Mouse (Mus musculus) heart, embryonic 10.5 days (tissue): ENCODE data around the gene Stx17. TPM values are rescaled to one million over a fixed set of nuclear protein-coding genes. Genes with fewer than 3 reads are reported as not detected.
A peak's percentile ranks its signal among the peaks of the same experiment; 100 is the strongest.

Source experiments
- DNase-seq: peaks from one replicate; pipeline ENCODE4 v3.0.0-alpha.2; 2017; ENCODE audit warnings: low spot score
- H3K27ac ChIP-seq: fragments of 300-500 bp; sonication (generic); 2 replicates; pipeline ENCODE4 v1.5.1; 2016; ENCODE audit warnings: mild to moderate bottlenecking
- H3K27me3 ChIP-seq: fragments of 300-500 bp; sonication (generic); 2 replicates; pipeline ENCODE4 v1.6.1; 2016; ENCODE audit warnings: mild to moderate bottlenecking; ENCODE audit not compliant: poor library complexity, insufficient read depth, severe bottlenecking
- H3K36me3 ChIP-seq: fragments of 300-500 bp; sonication (generic); 2 replicates; pipeline ENCODE4 v1.6.1; 2016; ENCODE audit warnings: mild to moderate bottlenecking, moderate library complexity
- H3K4me1 ChIP-seq: fragments of 300-500 bp; sonication (generic); 2 replicates; pipeline ENCODE4 v1.6.1; 2016; ENCODE audit warnings: mild to moderate bottlenecking
- H3K4me3 ChIP-seq: fragments of 300-500 bp; sonication (generic); 2 replicates; pipeline ENCODE4 v1.5.1; 2016; ENCODE audit warnings: mild to moderate bottlenecking, moderate library complexity
- H3K9me3 ChIP-seq: fragments of 300-500 bp; sonication (generic); 2 replicates; pipeline ENCODE4 v1.6.1; 2016; ENCODE audit warnings: mild to moderate bottlenecking, moderate library complexity
- WGBS: fragments of 180-500 bp; shearing (Covaris S2); methylation state at CpG from one replicate; pipeline ENCODE4 v1.1.7; 2016; 5-methylcytosine and 5-hydroxymethylcytosine counted together
- microRNA counts: library from miRNA; unstranded; fragments of <30 nt; microRNA quantifications from one replicate; lab custom pipeline; 2017
- microRNA-seq: library from miRNA; unstranded; fragments of <30 nt; microRNA quantifications from one replicate; pipeline ENCODE4, GENCODE M21; 2017
- polyA plus RNA-seq: library from polyadenylated mRNA; unstranded; fragments of >200 nt; fragmentation: Nextera tagmentation; extraction: Ambion mirVana; gene quantifications from 2 replicates; pipeline ENCODE4 v1.2.1, GENCODE M21; 2016

The Stx17 gene
- polyA plus RNA-seq, 1 experiment from 2014 or later = 20.6 TPM

DNA sequence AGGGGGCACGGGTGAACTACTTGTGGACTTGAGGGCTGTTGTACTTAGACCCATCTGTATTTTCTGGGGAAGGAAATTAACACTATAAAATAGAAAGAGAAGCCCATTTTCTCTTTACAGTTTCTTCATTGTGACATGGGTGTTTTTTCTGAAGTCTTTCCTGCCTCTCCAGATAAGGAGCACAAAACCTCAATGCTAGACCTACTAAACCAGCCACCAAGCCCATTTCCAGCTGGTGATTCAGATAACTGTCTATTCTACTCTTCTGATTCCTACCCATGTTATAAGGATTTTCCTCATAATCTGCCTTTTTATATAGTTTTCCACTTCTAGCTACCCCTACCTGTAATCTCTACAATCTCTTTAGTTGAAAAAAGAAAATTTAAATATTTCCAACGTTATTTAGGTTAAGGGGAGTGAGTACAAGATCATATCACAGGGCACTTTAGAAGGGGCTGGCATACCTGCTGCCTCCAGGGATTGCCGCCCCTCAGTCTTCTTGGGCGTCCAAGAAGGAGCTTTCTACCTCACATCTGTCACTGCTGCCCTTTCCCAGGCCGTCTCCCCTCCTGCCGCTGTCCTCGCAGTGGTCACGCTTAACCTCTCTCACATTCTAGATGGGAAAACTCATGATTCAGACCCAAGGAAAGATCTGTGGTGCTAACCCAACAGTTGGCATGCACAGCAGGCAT is 57.5 kb downstream of the Stx17 start:
- no peak overlapping the region for H3K27ac ChIP-seq
- no peak for DNase-seq
- no peaks in the 10 kb centered on the region for H3K4me1 ChIP-seq
- H3K9me3 ChIP-seq = no peaks in the 10 kb centered on the region
- H3K27me3 ChIP-seq = no peaks in the 10 kb centered on the region
- no peak overlapping the region for H3K4me3 ChIP-seq
- WGBS = 80% methylated on average over 8 of the region's 8 CpGs
- no peaks in the 10 kb centered on the region for H3K36me3 ChIP-seq

DNA sequence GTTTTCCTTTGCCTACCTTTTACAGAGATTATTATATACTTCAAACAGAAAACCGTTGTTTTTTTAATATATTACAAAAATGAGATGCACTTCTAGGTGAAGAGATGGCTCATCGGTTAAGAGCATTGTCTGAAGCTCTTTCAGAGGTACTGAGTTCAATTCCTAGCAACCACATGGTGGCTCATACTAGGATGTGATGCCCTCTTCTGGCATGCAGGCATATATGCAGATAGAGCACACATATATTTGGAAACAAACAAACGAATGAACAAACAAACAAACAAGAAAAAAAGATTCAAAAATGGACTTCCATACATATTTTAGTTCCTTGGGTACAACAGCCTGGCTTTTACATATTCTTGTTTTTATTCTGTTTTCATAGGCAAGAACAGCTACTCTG is 73.2 kb downstream of the Stx17 start:
- Histone ChIP-seq H3K36me3 (peaks cover 31% of the 10 kb centered on the region), H3K27me3 (no peaks in the 10 kb centered on the region), H3K9me3 (no peaks in the 10 kb centered on the region), H3K27ac (no peak overlapping the region), H3K4me1 (no peaks in the 10 kb centered on the region), H3K4me3 (no peak overlapping the region)
- DNase-seq = no peak
- WGBS = 89% methylated on average over 3 of the region's 3 CpGs

DNA sequence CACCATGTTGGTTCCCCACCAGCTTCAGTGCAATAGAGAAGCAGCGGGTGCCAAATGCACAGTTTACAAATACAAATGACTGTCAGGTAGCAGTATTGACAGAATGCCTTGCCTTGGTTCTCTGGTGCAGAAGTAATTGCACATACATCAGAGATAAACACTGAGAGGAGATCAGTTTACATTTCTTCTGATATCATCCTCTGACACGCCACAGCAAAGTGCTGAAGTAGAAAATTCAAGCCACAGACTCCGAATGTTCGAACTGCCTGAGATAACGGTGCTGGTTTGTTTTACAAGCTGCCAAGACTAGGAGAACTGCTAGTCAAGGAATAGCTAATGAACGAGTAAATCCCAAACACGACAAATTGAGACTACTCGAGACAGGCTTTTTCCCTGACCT is 73.7 kb downstream of the Stx17 start:
- Histone ChIP-seq H3K4me3 (no peak overlapping the region), H3K27ac (no peak overlapping the region), H3K36me3 (peaks cover 35% of the 10 kb centered on the region), H3K4me1 (no peaks in the 10 kb centered on the region), H3K9me3 (no peaks in the 10 kb centered on the region), H3K27me3 (no peaks in the 10 kb centered on the region)
- no peak for DNase-seq
- WGBS = 79% methylated on average over 8 of the region's 8 CpGs

DNA sequence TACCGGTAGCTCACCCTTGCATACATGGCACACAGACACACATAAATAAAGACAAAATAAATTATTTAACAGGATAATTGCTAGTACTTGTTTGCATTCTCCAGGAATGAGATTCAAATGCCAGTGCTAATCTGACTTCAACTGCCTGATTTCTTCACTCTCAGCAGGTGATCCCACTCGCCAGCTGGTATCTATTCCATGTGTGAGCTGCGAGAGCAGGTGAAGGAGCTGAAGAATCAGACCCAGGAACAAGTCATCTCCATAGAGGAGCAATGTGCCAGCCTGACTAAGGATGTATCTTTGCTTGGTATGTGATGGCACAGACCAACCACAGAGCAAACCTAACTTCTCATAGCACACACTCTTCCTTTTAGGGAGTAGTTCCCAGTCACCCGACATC is 78.8 kb downstream of the Stx17 start:
- Histone ChIP-seq H3K27ac (no peak overlapping the region), H3K9me3 (no peaks in the 10 kb centered on the region), H3K36me3 (peaks cover 29% of the 10 kb centered on the region), H3K4me3 (no peak overlapping the region), H3K27me3 (no peaks in the 10 kb centered on the region), H3K4me1 (no peaks in the 10 kb centered on the region)
- DNase-seq = no peak
- 89% methylated on average over 4 of the region's 4 CpGs for WGBS

DNA sequence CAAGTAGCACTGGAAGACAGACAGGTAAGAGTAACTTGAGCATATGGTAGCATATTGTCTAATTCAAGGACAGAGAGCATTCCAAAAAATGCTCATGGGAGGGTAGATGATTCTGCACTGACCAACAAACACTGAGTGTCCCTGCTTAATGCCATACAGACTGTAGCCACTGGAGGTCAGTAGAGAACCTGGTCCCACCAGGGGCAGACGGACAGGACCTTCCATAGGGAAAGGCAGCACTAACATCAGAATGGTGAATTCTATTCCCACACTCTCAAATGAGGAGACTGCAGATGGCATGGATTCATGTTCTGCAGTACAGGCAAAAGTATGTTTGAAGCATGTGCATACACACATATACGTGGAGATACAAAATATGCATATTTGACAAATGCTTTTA is 100.5 kb downstream of the Stx17 start:
- H3K36me3 ChIP-seq = no peaks in the 10 kb centered on the region
- H3K4me1 ChIP-seq = no peaks in the 10 kb centered on the region; the same call in 1 of the 2 replicates
- H3K9me3 ChIP-seq = no peaks in the 10 kb centered on the region
- no peak overlapping the region for H3K4me3 ChIP-seq
- WGBS = 24% methylated on average over 2 of the region's 2 CpGs
- no peak overlapping the region for H3K27ac ChIP-seq
- DNase-seq = peak; percentile 78
- H3K27me3 ChIP-seq = no peaks in the 10 kb centered on the region

GRCm38 (mm10) chr4:48225604-48226003 is 100.9 kb downstream of the Stx17 start:
- Histone ChIP-seq H3K4me1 (no peaks in the 10 kb centered on the region; the same call in 1 of the 2 replicates), H3K27me3 (no peaks in the 10 kb centered on the region), H3K9me3 (no peaks in the 10 kb centered on the region), H3K36me3 (no peaks in the 10 kb centered on the region), H3K4me3 (no peak overlapping the region), H3K27ac (no peak overlapping the region)
- 52% methylated on average over 3 of the region's 3 CpGs for WGBS
- no peak for DNase-seq

- no peaks in the 10 kb centered on the region for H3K36me3 ChIP-seq
- 46% methylated on average over 3 of the region's 3 CpGs for WGBS
- no peaks in the 10 kb centered on the region for H3K27me3 ChIP-seq
- no peak overlapping the region for H3K4me3 ChIP-seq
- H3K9me3 ChIP-seq = no peaks in the 10 kb centered on the region
- H3K4me1 ChIP-seq = no peaks in the 10 kb centered on the region
- no peak for DNase-seq
- H3K27ac ChIP-seq = no peak overlapping the region
Measured at GRCm38 (mm10) chr4:48226800-48227199, 102.1 kb downstream of the Stx17 start.

MicroRNA genes within 50 kb of the gene (microRNA counts, 519-probe panel; counts per million panel counts)
- not detected for microRNA mmu-miR-1958 (lab: Ali Mortazavi, UCI)

Small RNA genes lying within 50 kb of the gene (microRNA-seq; reads per million reads assigned to microRNA genes)
- gene Mir1958 = not detected

Other genes starting within 250 kb of the Stx17 start
- 0.09 and 0.12 TPM in 2 replicates for gene Nr4a3, start 79.8 kb upstream of the Stx17 start, polyA plus RNA-seq
- gene Erp44, start 154.6 kb downstream of the Stx17 start, polyA plus RNA-seq = 68.5 and 69.8 TPM in 2 replicates
- 5.8 and 7.1 TPM in 2 replicates for gene Invs, start 154.8 kb downstream of the Stx17 start, polyA plus RNA-seq